Comparison of ENCODE assay signal across 7 mouse cellular contexts in genomic region chr4:109156481-109157261, GRCm38 (mm10). TPM values are rescaled to one million over a fixed set of nuclear protein-coding genes. Genes with fewer than 3 reads are reported as not detected.
DNase-seq lines count a peak whose midpoint lies in the region; ATAC-seq and TF ChIP-seq lines count a peak whose summit lies in the region.

No protein-coding gene starts in this region.

- ATAC-seq in intestine, embryonic 14.5 days (replicated peaks; ENCODE audit: low FRiP score, low TSS enrichment, low read depth) = no peak
- ATAC-seq in neural tube, embryonic 13.5 days (ENCODE audit: low read depth) = peak; percentile 68

- peak overlapping the region; percentile 83 for H3K27ac ChIP-seq in cerebellum, adult 2 months (ENCODE audit: insufficient read depth, low read length)
- H3K27ac ChIP-seq in intestine, embryonic 14.5 days (ENCODE audit: low read depth) = no peak overlapping the region
- peak overlapping the region; percentile 86 for H3K27ac ChIP-seq in neural tube, embryonic 13.5 days (replicated peaks)

- no peak overlapping the region for H3K9ac ChIP-seq in intestine, embryonic 14.5 days (ENCODE audit: low read length)
- peak overlapping the region; percentile 60 for H3K9ac ChIP-seq in neural tube, embryonic 13.5 days

- H3K4me2 ChIP-seq in intestine, embryonic 14.5 days (ENCODE audit: low read length) = peak overlapping the region; percentile 44
- peak overlapping the region; percentile 50 for H3K4me2 ChIP-seq in neural tube, embryonic 13.5 days

- peak; percentile 89 for DNase-seq in brain, adult 2 months (ENCODE audit: low read depth, low spot score)
- peak; percentile 69 to 70 for DNase-seq in cerebellum, adult 2 months
- DNase-seq in gastrocnemius, postnatal 10 days = peak; percentile 36
- DNase-seq in intestine, embryonic 14.5 days (ENCODE audit: low spot score) = no peak
- DNase-seq in left cerebral cortex, postnatal 4 days = peak; percentile 39
- DNase-seq in thymus, postnatal 36 days = no peak

- peak overlapping the region; percentile 83 for H3K4me3 ChIP-seq in cerebellum, adult 2 months (replicated peaks; ENCODE audit: insufficient read depth, low read depth, low read length)
- H3K4me3 ChIP-seq in intestine, embryonic 14.5 days (ENCODE audit: low read depth, low read length) = no peak overlapping the region
- H3K4me3 ChIP-seq in neural tube, embryonic 13.5 days = peak overlapping the region; percentile 26

- WGBS in cerebellum, adult 2 months = 3% methylated on average over 24 of the region's 24 CpGs
- 27% methylated on average over 24 of the region's 24 CpGs for WGBS in intestine, embryonic 14.5 days
- 37% methylated on average over 24 of the region's 24 CpGs for WGBS in neural tube, embryonic 13.5 days

- TF ChIP-seq POLR2A in cerebellum, adult 2 months (IDR thresholded peaks at IDR 0.05; ENCODE audit: borderline replicate concordance, insufficient read depth, low read length) = peak; percentile 70; the same call in 1 of the 2 replicates

- H3K27me3 ChIP-seq in cerebellum, adult 2 months (ENCODE audit: control insufficient read depth, insufficient read depth, low read length) = no peaks in the 10 kb centered on the region
- no peaks in the 10 kb centered on the region for H3K27me3 ChIP-seq in intestine, embryonic 14.5 days (replicated peaks; ENCODE audit: control insufficient read depth, insufficient read depth, low read length)
- H3K27me3 ChIP-seq in neural tube, embryonic 13.5 days = no peaks in the 10 kb centered on the region

- H3K4me1 ChIP-seq in cerebellum, adult 2 months (ENCODE audit: control insufficient read depth, insufficient read depth, low read length) = peaks cover 9% of the 10 kb centered on the region
- peaks cover 9% of the 10 kb centered on the region; the same call in 1 of the 2 replicates for H3K4me1 ChIP-seq in intestine, embryonic 14.5 days (replicated peaks; ENCODE audit: control insufficient read depth, insufficient read depth, low read length)
- peaks cover 49% of the 10 kb centered on the region for H3K4me1 ChIP-seq in neural tube, embryonic 13.5 days (replicated peaks)

- H3K36me3 ChIP-seq in intestine, embryonic 14.5 days (ENCODE audit: control insufficient read depth, insufficient read depth, low read length) = no peaks in the 10 kb centered on the region
- H3K36me3 ChIP-seq in neural tube, embryonic 13.5 days = peaks cover 5% of the 10 kb centered on the region; the same call in 1 of the 2 replicates

- TF ChIP-seq CTCF in cerebellum, adult 2 months (IDR thresholded peaks at IDR 0.05; ENCODE audit: borderline replicate concordance, insufficient read depth, low read depth, low read length) = peak; percentile 3; the same call in 1 of the 2 replicates

- intact Hi-C loops in left cerebral cortex, postnatal 4 days (cut with DNase I) = loop anchor here (10.0 kb wide), 1 partner anchor 282 kb away; the partner anchor contains the start of gene Rab3b

- H3K9me3 ChIP-seq in intestine, embryonic 14.5 days (ENCODE audit: control insufficient read depth, low read length) = no peaks in the 10 kb centered on the region
- H3K9me3 ChIP-seq in neural tube, embryonic 13.5 days = no peaks in the 10 kb centered on the region

RNA-seq across cellular contexts. Expression of gene Osbpl9, which starts 45.4 kb away (rescaled TPM):
- polyA plus RNA-seq in cerebellum, adult 2 months (2012; rRNA removed) = 113 and 120 TPM in 2 replicates
- total RNA-seq in gastrocnemius, postnatal 10 days (2021) = 10 to 100 TPM; 93.6 to 98.0 TPM
- polyA plus RNA-seq in intestine, embryonic 14.5 days (2014; fragmentation: Nextera tagmentation; extraction: Ambion mirVana) = 53.6 and 62.1 TPM in 2 replicates
- total RNA-seq in left cerebral cortex, postnatal 4 days (2021) = 10 to 100 TPM; 66.6 to 81.4 TPM
- polyA plus RNA-seq in neural tube, embryonic 13.5 days (2015; fragmentation: Nextera tagmentation; extraction: Ambion mirVana) = 97.0 and 105 TPM in 2 replicates

Comparison
In these comparisons a context has a peak if more than half of its experiments do, and no peak if none do; other contexts are left out.
1. DNase-seq: peak in brain, adult 2 months (single experiment), cerebellum, adult 2 months (2 of 2), gastrocnemius, postnatal 10 days (single experiment) and left cerebral cortex, postnatal 4 days (single experiment); none in intestine, embryonic 14.5 days (single experiment) and thymus, postnatal 36 days (0 of 2).